Mouse (Mus musculus) CD4-positive, CD25-positive, alpha-beta regulatory T cell, adult 2 months (primary cell): ENCODE results near the gene Gm867.

Source experiments
- DNase-seq: peaks from one replicate; pipeline ENCODE4 v3.0.0-alpha.2; 2012; ENCODE audit warnings: low read depth, low spot score

Gene Gm867

DNA sequence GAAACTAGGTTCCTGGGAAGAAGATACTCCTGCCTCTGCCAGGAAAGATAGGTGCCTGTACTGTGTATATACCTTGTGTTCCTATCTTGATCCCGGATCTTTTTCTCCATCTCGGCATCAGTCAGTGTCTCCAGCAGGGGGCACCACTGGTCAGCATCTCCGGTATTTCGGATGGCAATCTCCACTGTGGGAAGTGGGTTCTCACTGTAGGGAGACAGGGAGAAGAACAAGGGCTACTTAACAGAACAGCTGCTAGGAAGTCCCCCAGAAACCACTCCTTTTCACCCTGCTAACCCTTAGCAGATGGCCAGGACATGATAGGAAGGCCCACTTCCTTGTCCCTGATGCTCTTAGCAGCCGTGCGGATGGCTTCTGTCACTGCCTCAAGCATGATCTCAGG, 43.1 kb downstream of the Gm867 start:
- DNase-seq = peak; percentile 68

DNA sequence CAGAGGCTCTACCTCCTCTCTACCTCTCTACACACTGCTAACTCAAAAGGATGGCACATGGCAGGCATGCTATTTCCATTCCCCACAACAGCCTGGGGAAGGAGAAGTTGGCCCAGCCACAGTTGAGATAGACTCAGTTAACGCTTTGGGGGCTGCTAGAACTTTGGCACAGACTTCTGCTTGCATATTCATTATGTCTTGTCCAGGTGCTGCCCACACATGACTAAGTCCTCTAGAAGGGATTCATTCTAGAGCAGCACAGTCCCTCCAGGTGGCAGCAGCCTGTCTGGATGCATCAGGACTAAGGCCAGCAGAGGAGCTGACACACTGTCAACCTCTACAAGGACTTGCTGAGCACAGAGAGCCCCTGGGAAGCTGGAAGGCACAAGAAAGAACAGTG, 44.3 kb downstream of the Gm867 start:
- no peak for DNase-seq

DNA sequence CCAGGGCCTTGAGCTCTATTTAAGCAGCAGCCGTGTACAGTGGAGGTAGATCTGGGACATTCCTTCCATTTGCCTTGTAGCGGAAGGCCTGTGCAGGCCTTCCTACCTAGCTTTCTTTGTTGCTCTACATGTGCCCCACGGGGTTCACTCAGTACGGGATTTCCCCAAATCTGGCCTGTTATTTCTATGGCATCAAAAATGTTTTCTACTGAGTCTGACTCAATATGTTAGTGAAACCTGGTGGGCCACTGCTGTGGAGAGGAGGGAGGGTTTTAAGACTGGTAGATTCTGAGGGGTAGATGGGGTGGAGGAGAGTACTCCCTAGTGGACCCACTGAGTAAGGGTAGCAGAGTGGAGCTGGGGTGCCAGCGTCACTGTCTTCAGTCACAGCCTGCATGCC, 44.7 kb downstream of the Gm867 start:
- DNase-seq = peak; percentile 28

DNA sequence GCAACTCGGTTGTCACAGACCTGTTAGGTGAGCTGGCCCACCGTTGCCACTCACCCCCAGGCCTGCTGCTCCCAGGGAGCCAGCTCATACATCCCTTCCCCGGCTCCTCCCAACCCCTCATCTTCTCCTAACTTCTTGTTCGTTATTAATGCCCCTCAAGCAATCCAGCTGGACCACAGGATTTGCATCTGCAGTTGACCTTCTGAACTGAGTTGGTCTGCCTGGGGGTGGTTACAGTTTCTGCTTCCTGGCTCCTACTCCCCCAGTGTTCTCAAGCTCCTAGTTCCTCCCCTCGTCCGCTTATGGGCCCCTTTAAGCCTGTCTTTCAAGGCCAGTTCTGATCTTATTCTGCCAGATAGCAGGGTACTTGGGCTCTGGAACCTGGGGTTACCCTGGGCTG, 45.9 kb downstream of the Gm867 start:
- no peak for DNase-seq

DNA sequence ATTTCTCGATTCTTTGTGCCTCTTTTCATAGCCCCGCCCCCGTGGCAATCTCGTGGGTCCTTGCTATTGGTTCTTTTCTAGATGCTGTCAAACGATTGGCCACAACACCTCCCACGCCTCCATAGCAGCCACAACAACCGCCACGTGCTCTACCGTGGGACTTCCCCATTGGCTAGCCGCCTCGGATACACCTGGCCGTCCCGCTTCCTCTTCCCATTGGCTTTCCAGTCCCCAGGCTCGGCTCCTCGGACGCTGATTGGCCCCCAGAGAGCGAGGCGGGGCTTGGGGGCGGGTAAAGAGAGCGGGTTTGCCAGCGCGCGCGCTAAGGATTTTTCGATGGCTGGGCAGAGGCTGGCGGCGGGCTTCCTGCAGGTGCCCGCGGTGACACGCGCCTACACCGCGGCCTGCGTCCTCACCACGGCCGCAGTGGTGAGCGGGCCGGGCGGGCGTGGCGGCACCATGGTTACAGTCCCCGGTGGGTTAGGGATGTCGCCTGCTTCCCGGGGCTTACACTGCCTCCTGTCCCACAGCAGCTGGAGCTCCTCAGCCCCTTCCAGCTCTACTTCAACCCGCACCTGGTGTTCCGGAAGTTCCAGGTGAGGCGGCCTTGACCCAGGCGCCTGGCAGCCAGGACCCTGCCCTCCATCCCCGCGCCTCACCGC, 47.3 kb downstream of the Gm867 start, which contains the start of gene Derl3:
Derl3 (plus strand) TSS at position 325 of the 662 bp plus-strand sequence.
- peak; percentile 98 for DNase-seq

DNA sequence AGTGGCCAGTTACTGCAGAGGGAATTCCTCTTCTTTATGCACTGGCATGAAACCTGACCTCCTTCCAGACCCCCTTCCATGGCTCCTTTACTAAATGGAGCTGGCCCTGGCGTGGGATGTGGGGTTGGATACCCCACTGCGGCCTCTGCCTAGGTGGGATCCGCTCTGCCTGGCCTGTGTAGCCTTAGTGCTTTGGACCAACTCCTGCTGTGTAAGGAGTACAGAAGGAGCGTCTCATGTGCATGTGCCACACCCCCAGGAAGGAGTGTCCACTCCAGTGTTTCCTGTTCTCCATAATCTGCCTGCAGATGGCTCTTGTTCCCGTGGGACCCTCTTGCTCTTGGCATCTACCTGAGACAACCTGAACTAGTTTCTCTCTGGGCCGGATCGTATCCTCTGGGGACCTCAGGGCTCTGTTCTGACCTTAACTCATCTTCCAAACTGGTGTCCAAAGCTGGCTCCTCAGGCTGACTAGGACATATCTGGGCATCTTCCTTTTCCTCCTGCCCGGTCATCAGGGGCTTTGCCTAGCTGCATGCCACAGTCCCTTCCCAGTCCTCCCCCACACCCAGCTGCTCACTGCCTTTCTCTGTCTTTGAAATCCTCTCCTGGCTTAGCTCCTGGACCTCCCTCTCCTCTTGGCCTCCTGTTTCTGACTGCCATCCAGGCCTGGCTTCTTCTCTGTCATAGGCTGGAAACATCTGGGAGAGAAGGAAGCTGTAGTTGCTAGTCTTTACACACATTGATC, 50.9 kb downstream of the Gm867 start:
- DNase-seq = no peak
